Mouse (Mus musculus) liver, embryonic 13.5 days (tissue): ENCODE results near the gene Aym1. TPM values are rescaled to one million over a fixed set of nuclear protein-coding genes. Genes with fewer than 3 reads are reported as not detected.

Source experiments
- ATAC-seq: fragments of 200-750 bp; cut with Nextera tagmentation; 2 replicates; pipeline ENCODE4 v1.8.0; 2017; ENCODE audit warnings: low read depth, mild to moderate bottlenecking, moderate number of reproducible peaks, moderate library complexity
- DNase-seq: peaks from one replicate; pipeline ENCODE4 v3.0.0; 2022
- H3K27ac ChIP-seq: fragments of 300-500 bp; sonication (generic); 2 replicates; pipeline ENCODE4 v1.5.1; 2015; ENCODE audit warnings: moderate library complexity, mild to moderate bottlenecking, inconsistent platforms
- H3K27me3 ChIP-seq: fragments of 300-500 bp; sonication (generic); 2 replicates; pipeline ENCODE4 v1.6.1; 2015; ENCODE audit warnings: mild to moderate bottlenecking, inconsistent platforms
- H3K36me3 ChIP-seq: fragments of 300-500 bp; sonication (generic); 2 replicates; pipeline ENCODE4 v1.6.1; 2015; ENCODE audit warnings: mild to moderate bottlenecking, inconsistent platforms
- H3K4me1 ChIP-seq: fragments of 300-500 bp; sonication (generic); replicated peaks from 2 replicates; pipeline ENCODE4 v1.6.1; 2015; ENCODE audit warnings: inconsistent platforms
- H3K4me2 ChIP-seq: fragments of 300-500 bp; sonication (generic); 2 replicates; pipeline ENCODE4 v1.6.1; 2015; ENCODE audit warnings: inconsistent platforms, mild to moderate bottlenecking, moderate library complexity
- H3K4me3 ChIP-seq: fragments of 300-500 bp; sonication (generic); replicated peaks from 2 replicates; pipeline ENCODE4 v1.5.1; 2015; ENCODE audit warnings: mild to moderate bottlenecking, inconsistent platforms
- H3K9ac ChIP-seq: fragments of 300-500 bp; sonication (generic); 2 replicates; pipeline ENCODE4 v1.6.1; 2015; ENCODE audit warnings: mild to moderate bottlenecking, inconsistent platforms
- H3K9me3 ChIP-seq: fragments of 300-500 bp; sonication (generic); replicated peaks from 2 replicates; pipeline ENCODE4 v1.6.1; 2016; ENCODE audit warnings: inconsistent platforms
- WGBS: fragments of 180-500 bp; shearing (Covaris S2); methylation state at CpG from one replicate; pipeline ENCODE4 v1.1.7; 2015; ENCODE audit not compliant: insufficient replicate concordance; 5-methylcytosine and 5-hydroxymethylcytosine counted together
- polyA plus RNA-seq: library from polyadenylated mRNA; unstranded; fragments of >200 nt; fragmentation: Nextera tagmentation; extraction: Ambion mirVana; gene quantifications from 2 replicates; pipeline ENCODE4 v1.2.1, GENCODE M21; 2015

Aym1 gene
- polyA plus RNA-seq, 1 experiment from 2014 or later, result not detected

GRCm38 (mm10) chr5:113375783-113376182 is 18.7 kb downstream of the Aym1 start:
- no peak for DNase-seq
- H3K27ac ChIP-seq, result no peak overlapping the region
- no peak overlapping the region for H3K4me2 ChIP-seq
- no peaks in the 10 kb centered on the region for H3K4me1 ChIP-seq
- H3K9me3 ChIP-seq, result no peaks in the 10 kb centered on the region
- no peaks in the 10 kb centered on the region for H3K36me3 ChIP-seq
- H3K27me3 ChIP-seq, result 0 out of 2 replicates have a peak, but pooled peaks cover 3% of the 10 kb centered on the region
- WGBS, result 18% methylated on average over 3 of the region's 3 CpGs
- no peak overlapping the region for H3K4me3 ChIP-seq
- no peak for ATAC-seq
- H3K9ac ChIP-seq, result no peak overlapping the region

GRCm38 (mm10) chr5:113376292-113376691 is 19.2 kb downstream of the Aym1 start:
- Histone ChIP-seq H3K9me3 (no peaks in the 10 kb centered on the region), H3K27me3 (0 out of 2 replicates have a peak, but pooled peaks cover 3% of the 10 kb centered on the region), H3K36me3 (no peaks in the 10 kb centered on the region), H3K4me1 (no peaks in the 10 kb centered on the region), H3K4me3 (no peak overlapping the region), H3K27ac (no peak overlapping the region), H3K4me2 (no peak overlapping the region), H3K9ac (no peak overlapping the region)
- DNase-seq (no peak), ATAC-seq (no peak)
- 47% methylated on average over 1 of the region's 1 CpGs for WGBS

GRCm38 (mm10) chr5:113379416-113379815 is 22.3 kb downstream of the Aym1 start:
- no peak overlapping the region for H3K4me3 ChIP-seq
- no peaks in the 10 kb centered on the region for H3K27me3 ChIP-seq
- no peak for DNase-seq
- no peaks in the 10 kb centered on the region for H3K4me1 ChIP-seq
- ATAC-seq, result no peak
- no peak overlapping the region for H3K9ac ChIP-seq
- 62% methylated on average over 5 of the region's 5 CpGs for WGBS
- no peaks in the 10 kb centered on the region for H3K36me3 ChIP-seq
- H3K27ac ChIP-seq, result no peak overlapping the region
- H3K4me2 ChIP-seq, result no peak overlapping the region
- no peaks in the 10 kb centered on the region for H3K9me3 ChIP-seq

DNA sequence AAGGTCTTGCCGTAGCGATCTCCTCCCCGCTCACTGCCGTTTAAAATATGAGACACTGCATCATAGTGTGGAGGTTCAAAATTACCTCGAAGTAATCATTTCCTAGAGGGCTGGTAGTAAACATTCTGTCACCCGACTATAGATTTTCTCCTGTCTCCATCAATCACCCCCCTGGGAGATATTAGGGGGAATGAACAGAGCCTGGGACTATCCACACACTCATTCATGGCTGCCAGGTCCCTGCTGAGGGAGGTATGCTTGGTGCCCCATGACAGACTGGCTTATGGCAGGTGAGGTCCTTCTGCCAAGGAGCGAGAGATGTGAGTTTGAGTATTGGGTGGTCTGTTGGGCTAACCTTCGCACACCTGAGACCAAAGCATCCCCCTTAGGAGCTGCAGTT is 23.5 kb downstream of the Aym1 start:
- Histone ChIP-seq H3K27me3 (no peaks in the 10 kb centered on the region), H3K4me2 (no peak overlapping the region), H3K4me1 (no peaks in the 10 kb centered on the region), H3K4me3 (no peak overlapping the region), H3K9ac (no peak overlapping the region), H3K27ac (no peak overlapping the region), H3K36me3 (no peaks in the 10 kb centered on the region), H3K9me3 (no peaks in the 10 kb centered on the region)
- no peak for DNase-seq
- 72% methylated on average over 8 of the region's 8 CpGs for WGBS
- no peak for ATAC-seq

GRCm38 (mm10) chr5:113382580-113382979 is 25.5 kb downstream of the Aym1 start:
- no peaks in the 10 kb centered on the region for H3K27me3 ChIP-seq
- no peaks in the 10 kb centered on the region for H3K9me3 ChIP-seq
- H3K4me1 ChIP-seq, result no peaks in the 10 kb centered on the region
- H3K36me3 ChIP-seq, result no peaks in the 10 kb centered on the region
- WGBS, result 75% methylated on average over 4 of the region's 4 CpGs
- no peak overlapping the region for H3K27ac ChIP-seq
- H3K9ac ChIP-seq, result no peak overlapping the region
- H3K4me3 ChIP-seq, result no peak overlapping the region
- ATAC-seq (no peak), DNase-seq (no peak)
- no peak overlapping the region for H3K4me2 ChIP-seq

- H3K4me1 ChIP-seq, result no peaks in the 10 kb centered on the region
- ATAC-seq (no peak), DNase-seq (no peak)
- 38% methylated on average over 8 of the region's 8 CpGs for WGBS
- H3K27ac ChIP-seq, result no peak overlapping the region
- H3K36me3 ChIP-seq, result no peaks in the 10 kb centered on the region
- no peak overlapping the region for H3K4me3 ChIP-seq
- no peak overlapping the region for H3K9ac ChIP-seq
- no peak overlapping the region for H3K4me2 ChIP-seq
- no peaks in the 10 kb centered on the region for H3K27me3 ChIP-seq
- 0 out of 2 replicates have a peak, but pooled peaks cover under 1% of the 10 kb centered on the region for H3K9me3 ChIP-seq
Observed at GRCm38 (mm10) chr5:113393766-113394165, 36.7 kb downstream of the Aym1 start.

GRCm38 (mm10) chr5:113396286-113396934 is 39.3 kb downstream of the Aym1 start:
- 66% methylated on average over 17 of the region's 17 CpGs for WGBS
- Histone ChIP-seq H3K36me3 (no peaks in the 10 kb centered on the region), H3K4me2 (no peak overlapping the region), H3K27me3 (no peaks in the 10 kb centered on the region), H3K9ac (no peak overlapping the region), H3K4me1 (no peaks in the 10 kb centered on the region), H3K9me3 (0 out of 2 replicates have a peak, but pooled peaks cover 4% of the 10 kb centered on the region), H3K4me3 (no peak overlapping the region), H3K27ac (no peak overlapping the region)
- DNase-seq, result no peak
- no peak for ATAC-seq

- DNase-seq (no peak), ATAC-seq (no peak)
- Histone ChIP-seq H3K4me3 (no peak overlapping the region), H3K9ac (no peak overlapping the region), H3K36me3 (no peaks in the 10 kb centered on the region), H3K4me2 (no peak overlapping the region), H3K27ac (no peak overlapping the region), H3K4me1 (no peaks in the 10 kb centered on the region), H3K9me3 (0 out of 2 replicates have a peak, but pooled peaks cover 4% of the 10 kb centered on the region), H3K27me3 (no peaks in the 10 kb centered on the region)
- 68% methylated on average over 17 of the region's 17 CpGs for WGBS
Observed at GRCm38 (mm10) chr5:113397443-113398317, 40.6 kb downstream of the Aym1 start.

DNA sequence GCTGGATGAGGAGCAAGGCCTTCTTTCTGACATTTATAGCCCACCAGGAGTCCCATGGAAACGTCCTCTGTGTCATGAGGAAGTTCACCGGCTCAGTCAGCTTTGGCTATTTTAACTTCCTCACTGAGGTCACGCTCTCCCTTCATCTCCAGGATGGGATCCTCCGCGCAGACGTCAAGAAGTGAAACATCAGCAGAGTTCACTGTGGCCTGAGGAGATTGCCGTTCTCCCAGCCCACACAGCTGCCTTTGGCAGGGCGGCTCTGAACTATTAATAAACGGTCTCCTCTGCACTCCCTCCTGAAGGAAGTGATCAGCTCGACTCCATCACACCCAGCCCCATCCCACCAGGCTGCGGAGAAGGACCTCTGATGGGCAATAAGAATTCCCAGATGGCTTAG is 45.6 kb downstream of the Aym1 start:
- H3K27me3 ChIP-seq, result no peaks in the 10 kb centered on the region
- H3K4me1 ChIP-seq, result no peaks in the 10 kb centered on the region
- no peaks in the 10 kb centered on the region for H3K36me3 ChIP-seq
- 0 out of 2 replicates have a peak, but pooled peaks cover 4% of the 10 kb centered on the region for H3K9me3 ChIP-seq
- no peak overlapping the region for H3K9ac ChIP-seq
- no peak overlapping the region for H3K4me2 ChIP-seq
- 45% methylated on average over 11 of the region's 11 CpGs for WGBS
- no peak for DNase-seq
- no peak for ATAC-seq
- H3K27ac ChIP-seq, result no peak overlapping the region
- H3K4me3 ChIP-seq, result no peak overlapping the region

DNA sequence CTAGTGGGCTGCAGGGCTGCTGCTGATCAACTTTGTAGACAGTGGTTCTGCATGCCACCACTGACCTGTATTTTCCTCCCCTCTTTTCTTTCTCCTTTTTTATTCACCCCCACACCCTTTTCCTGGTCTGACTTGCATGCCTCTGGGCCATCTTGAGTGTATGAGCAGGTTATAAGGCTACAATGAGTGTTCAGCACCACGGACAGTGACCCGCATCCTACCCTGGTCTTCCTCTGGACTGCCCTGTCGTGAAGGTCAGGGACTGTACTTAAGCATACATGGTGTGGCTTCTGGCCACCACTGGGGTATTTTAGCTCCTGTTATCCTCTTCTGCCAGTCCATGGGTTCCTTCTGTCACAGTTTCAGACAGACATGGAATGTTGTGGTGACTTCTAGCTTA is 50.3 kb downstream of the Aym1 start:
- Histone ChIP-seq H3K4me3 (no peak overlapping the region), H3K27me3 (no peaks in the 10 kb centered on the region), H3K9me3 (no peaks in the 10 kb centered on the region), H3K27ac (no peak overlapping the region), H3K36me3 (no peaks in the 10 kb centered on the region), H3K9ac (no peak overlapping the region), H3K4me2 (no peak overlapping the region), H3K4me1 (no peaks in the 10 kb centered on the region)
- WGBS, result 2% methylated on average over 3 of the region's 3 CpGs
- peak; percentile 4 for DNase-seq
- ATAC-seq, result no peak
